Mouse (Mus musculus) urinary bladder, adult 18-20 months (tissue): ENCODE results near the gene Cox7a2l.

Source experiments
- DNase-seq, 2 experiments: peaks; one replicate each; pipeline ENCODE4 v3.0.0; 2022; ENCODE audit warnings: low spot score in 2 of 2, mixed read lengths in 2 of 2

The Cox7a2l gene

DNA sequence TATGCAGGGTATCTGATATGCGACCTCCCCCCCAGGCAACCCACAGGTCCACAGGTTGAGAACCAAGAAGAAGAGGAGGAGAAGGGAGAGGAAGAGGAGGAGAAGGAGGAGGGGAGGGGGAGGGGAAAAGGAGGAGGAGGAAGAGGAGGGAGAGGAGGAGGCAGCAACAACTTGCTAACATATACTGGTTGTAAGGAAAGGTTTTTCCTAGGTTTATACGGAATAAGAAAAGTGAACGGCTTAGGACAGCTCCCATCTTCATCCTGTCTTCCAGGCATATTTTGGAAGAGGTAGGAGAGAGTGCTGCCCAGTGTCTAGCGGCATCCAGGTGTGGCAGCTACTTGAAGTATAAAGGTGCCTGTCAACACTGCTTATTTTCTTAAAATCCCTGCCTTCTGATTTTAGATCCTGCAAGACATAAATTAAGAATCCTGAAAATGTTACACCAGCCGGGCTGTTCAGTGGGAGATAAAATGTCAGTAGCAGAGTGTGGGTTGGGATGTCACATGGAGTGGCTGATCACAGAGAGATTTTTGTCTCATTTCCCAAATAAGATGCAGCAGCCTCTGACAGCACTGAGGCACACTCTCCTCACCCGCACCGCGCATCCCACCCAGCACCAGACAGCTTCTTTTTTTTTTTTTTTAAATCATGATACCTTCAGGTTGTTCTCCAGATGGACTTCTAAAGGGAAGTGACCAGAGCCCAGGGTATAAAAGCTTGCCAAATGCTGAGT lies at the start of gene Cox7a2l:
Gene Cox7a2l, minus strand, starts transcription at position 51 of the 736 bp plus-strand sequence.
- DNase-seq = no peak

- DNase-seq = no peak
Observed at GRCm38 (mm10) chr17:83565506-83565905, 48.4 kb upstream of the Cox7a2l start.

DNA sequence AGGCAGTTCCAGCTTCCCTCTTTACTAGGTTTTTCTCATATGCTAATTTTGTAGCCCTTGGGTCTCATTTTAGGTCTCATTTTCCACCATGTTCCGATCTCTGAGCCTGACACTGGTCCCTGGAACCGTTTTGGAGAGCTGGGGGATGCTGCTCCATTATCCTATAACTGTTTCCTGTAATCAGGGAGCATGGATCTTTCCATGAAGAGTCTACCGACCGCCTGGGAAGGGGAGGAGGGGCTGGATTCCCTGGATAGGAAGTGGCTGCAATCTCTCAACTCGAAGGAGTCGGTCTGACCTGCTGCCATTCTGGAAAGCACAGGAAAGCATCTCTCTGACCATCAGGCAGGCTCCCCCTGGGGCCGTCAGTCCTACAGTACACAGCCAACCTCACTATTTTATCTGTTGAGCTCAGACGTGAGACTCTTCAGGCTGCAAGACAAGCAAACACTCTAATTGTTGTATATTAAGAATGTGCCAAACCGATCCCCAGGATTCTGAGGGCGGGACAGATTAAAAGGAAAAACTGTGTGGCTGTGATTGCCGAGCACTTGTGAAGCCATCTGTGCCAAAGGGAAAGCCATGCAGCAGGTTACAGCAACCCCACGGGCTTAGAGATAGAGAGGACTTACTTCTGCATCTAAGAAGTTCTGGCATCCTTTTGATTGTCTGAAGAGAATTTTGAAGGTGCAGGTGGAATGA lies 47.1 kb upstream of the Cox7a2l start:
- DNase-seq = no peak

GRCm38 (mm10) chr17:83563703-83564111 lies 46.6 kb upstream of the Cox7a2l start:
- peak in 1 of 2 experiments; percentile 38 for DNase-seq

- no peak for DNase-seq
Observed at GRCm38 (mm10) chr17:83562153-83563010, 45.3 kb upstream of the Cox7a2l start.

DNA sequence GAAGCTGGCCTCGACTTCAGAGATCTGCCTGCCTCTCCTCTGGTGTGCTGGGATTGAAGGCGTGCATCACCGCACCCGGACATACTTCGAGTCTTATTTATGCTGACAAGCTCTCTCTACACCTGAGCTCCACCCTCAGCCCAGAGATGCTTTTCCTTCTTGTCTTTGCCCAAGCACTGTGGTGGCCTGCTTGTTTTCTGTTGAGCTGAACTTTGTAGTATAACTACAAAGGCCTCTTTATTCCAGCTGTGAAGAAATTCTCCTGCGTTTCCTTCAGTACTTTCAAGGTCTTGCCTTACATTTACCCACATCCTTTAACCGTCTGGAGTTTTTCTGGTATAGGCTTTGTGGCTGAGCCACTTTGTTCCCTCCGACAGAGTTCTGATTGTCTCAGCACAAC lies 42.0 kb upstream of the Cox7a2l start:
- DNase-seq = no peak

DNA sequence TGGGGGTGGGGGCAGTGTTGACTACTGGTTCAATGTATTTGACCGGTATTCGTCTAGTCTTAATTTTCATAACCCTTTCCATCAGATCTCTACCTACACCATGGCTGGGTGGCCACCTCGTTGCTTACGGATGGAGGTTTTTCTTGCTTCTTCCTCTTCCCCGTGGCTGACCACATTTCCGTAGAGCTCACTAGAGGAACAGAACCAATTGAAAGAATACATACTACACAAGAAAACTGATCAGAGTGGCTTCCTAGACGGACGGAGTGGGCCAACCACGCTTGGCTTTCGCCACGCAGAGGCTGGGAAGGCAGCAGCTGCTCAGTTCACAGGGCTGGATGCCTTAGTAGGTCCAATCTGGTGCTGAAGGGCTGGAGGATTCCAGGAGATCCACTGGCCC lies 38.7 kb upstream of the Cox7a2l start:
- DNase-seq = no peak

- no peak for DNase-seq
Observed at GRCm38 (mm10) chr17:83554997-83555396, 37.9 kb upstream of the Cox7a2l start.

GRCm38 (mm10) chr17:83548501-83549233 lies 31.5 kb upstream of the Cox7a2l start:
- no peak for DNase-seq

GRCm38 (mm10) chr17:83547145-83547544 lies 30.0 kb upstream of the Cox7a2l start:
- DNase-seq = no peak

GRCm38 (mm10) chr17:83545756-83546742 lies 28.9 kb upstream of the Cox7a2l start:
- no peak for DNase-seq

GRCm38 (mm10) chr17:83545259-83545658 lies 28.1 kb upstream of the Cox7a2l start:
- DNase-seq = no peak

DNA sequence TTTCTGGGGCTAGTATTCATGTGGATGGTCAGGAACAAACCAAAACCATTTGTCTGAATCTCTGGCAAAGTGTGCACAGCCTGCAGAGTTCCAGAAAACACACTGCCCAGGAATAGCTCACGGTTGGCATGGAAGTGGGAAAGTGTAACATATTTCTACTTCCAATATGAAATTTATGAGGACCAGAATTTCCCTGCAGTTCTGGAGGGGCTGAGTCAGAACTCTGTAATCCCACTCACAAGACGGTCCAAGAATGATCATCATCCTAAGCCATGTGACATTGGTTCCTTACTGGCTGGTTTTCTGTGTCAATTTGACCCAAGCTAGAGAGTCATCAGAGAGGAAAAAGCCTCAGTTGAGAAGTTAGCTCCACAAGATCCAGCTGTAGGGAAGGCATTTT lies 25.3 kb upstream of the Cox7a2l start:
- peak in 1 of 2 experiments; percentile 13 for DNase-seq

DNA sequence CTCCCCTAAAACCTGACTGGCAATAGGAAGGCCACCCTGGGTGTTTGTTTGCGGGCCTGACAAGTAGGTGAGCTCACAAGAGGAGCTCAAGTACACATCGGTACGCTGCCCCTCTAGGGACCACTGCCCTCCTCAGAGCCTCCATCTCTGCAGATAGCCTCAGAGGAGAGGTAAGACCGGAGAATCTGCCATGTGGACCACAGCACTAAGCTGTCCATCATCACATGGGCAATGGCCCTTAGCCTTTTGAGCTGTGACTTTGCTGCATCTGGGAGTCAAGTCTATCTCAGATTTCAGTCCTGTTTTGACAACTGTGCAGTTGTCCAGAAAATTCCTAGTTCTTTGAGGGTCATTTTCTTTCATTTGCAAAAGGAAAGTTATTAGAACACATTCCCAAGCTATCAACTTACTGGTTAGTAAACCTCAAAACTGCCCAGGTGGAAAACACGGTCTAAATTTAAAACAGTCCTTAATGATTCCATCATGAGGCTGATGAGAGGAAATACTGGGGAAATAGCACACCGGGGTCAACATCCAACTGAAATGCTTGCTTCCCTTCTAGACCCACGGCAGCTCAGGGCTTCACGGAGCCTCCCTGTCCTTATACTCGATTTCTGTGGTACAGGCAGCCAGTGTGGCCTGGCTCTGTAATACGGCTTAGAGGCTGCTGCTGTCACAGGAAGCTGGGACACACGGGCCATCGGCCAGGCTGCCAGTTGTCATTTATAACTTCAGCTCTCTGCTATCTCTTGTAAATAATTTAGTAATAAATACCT lies 22.3 kb upstream of the Cox7a2l start:
- DNase-seq = no peak

- DNase-seq = no peak
Observed at GRCm38 (mm10) chr17:83538694-83539093, 21.6 kb upstream of the Cox7a2l start.

DNA sequence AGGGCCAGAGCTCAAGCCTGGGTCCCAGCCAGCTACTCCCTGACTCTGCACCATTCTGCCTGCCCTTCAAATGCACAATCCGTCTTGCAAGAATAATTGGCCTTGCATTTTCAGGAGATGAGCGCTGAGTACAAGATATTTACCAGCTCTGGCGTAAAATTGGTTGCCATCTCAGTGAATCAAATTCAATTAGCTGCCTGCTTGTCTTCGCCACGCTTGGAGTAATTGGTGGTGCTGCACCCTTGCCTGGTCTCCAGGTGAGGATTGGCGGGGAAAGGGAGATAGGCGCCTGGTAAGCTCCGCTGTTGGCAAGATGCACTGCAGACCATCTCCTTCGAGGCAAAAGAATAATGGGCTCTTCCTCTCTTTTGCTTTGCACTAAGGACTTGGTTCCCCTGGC lies 21.0 kb upstream of the Cox7a2l start:
- no peak for DNase-seq

DNA sequence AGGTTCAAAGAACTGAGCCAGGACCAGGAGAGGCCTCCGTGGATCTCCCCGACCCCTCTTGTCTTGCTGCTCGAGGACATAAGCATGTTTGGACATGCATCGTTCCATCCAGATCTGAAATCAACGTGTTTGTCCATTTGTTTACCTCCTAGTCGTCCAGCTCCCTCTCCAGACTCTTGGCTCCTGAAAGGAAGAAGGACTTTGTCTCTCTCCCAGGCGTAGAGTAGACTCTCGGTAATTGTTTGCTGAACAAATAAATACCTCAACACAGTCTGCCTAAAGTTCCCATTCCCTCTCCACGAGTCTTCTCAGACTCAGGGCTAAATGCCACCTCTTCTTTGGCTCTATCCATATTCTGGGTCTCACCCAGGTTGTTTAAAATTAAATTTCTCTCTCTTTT lies 16.0 kb upstream of the Cox7a2l start:
- no peak for DNase-seq

DNA sequence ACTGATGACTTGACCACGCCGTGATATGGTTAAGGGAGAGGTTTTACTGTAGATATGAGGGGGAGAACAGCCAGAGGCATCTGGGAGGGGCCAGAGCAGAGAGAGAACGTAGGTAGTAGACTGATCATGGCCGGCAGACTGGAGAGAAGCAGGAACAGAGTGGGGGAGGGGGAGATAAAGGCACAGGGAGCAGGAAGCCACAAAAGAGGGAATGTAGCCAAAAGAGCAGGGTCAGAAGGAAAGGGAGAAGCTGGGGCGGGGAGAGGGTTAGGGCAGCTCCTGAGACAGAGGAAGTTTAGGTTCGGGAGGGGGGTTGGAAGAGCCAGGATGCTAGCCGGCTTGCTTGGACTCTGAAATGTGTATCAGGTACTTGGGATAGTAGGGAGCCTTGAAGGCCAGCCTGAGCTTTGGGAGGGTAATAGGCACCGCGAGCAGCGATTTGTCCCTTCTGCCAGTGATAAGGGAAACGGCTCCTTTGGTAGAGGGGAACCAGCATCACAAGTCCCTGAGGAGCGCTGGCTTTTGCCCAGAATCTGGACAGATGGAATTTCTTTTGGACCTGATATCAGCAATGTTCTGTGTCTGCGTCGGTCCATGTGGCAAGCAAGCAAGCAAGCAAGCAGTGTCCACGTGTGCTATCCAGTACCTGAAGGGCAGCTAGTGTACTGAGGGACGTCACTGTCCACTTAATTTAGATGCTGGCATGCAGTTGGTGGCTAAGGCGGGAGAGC lies 10.7 kb upstream of the Cox7a2l start:
- DNase-seq = no peak
